Mouse (Mus musculus) neural tube, embryonic 13.5 days (tissue): Measurements from ENCODE around the gene Kcnq2. TPM values are rescaled to one million over a fixed set of nuclear protein-coding genes. Genes with fewer than 3 reads are reported as not detected.

Source experiments
- ATAC-seq: fragments of 200-750 bp; cut with Nextera tagmentation; 2 replicates; pipeline ENCODE4 v1.8.0; 2017; ENCODE audit warnings: low read depth, mild to moderate bottlenecking, moderate TSS enrichment, moderate library complexity
- H3K27ac ChIP-seq: fragments of 300-500 bp; sonication (generic); replicated peaks from 2 replicates; pipeline ENCODE4 v1.5.1; 2015; ENCODE audit warnings: moderate library complexity, mild to moderate bottlenecking, inconsistent platforms
- H3K27me3 ChIP-seq: fragments of 300-500 bp; sonication (generic); 2 replicates; pipeline ENCODE4 v1.6.1; 2015; ENCODE audit warnings: mild to moderate bottlenecking, inconsistent platforms
- H3K36me3 ChIP-seq: fragments of 300-500 bp; sonication (generic); 2 replicates; pipeline ENCODE4 v1.6.1; 2015; ENCODE audit warnings: mild to moderate bottlenecking, inconsistent platforms
- H3K4me1 ChIP-seq: fragments of 300-500 bp; sonication (generic); replicated peaks from 2 replicates; pipeline ENCODE4 v1.6.1; 2015; ENCODE audit warnings: inconsistent platforms
- H3K4me2 ChIP-seq: fragments of 300-500 bp; sonication (generic); 2 replicates; pipeline ENCODE4 v1.6.1; 2015; ENCODE audit warnings: inconsistent platforms, mild to moderate bottlenecking, moderate library complexity
- H3K4me3 ChIP-seq: fragments of 300-500 bp; sonication (generic); 2 replicates; pipeline ENCODE4 v1.5.1; 2015; ENCODE audit warnings: mild to moderate bottlenecking, inconsistent platforms
- H3K9ac ChIP-seq: fragments of 300-500 bp; sonication (generic); 2 replicates; pipeline ENCODE4 v1.6.1; 2015; ENCODE audit warnings: moderate library complexity, mild to moderate bottlenecking, inconsistent platforms
- H3K9me3 ChIP-seq: fragments of 300-500 bp; sonication (generic); 2 replicates; pipeline ENCODE4 v1.6.1; 2016; ENCODE audit warnings: inconsistent platforms
- WGBS: fragments of 180-500 bp; shearing (Covaris S2); methylation state at CpG from one replicate; pipeline ENCODE4 v1.1.7; 2015; 5-methylcytosine and 5-hydroxymethylcytosine counted together
- polyA plus RNA-seq: library from polyadenylated mRNA; unstranded; fragments of >200 nt; fragmentation: Nextera tagmentation; extraction: Ambion mirVana; gene quantifications from 2 replicates; pipeline ENCODE4 v1.2.1, GENCODE M21; 2015

Gene Kcnq2
- polyA plus RNA-seq, 1 experiment from 2014 or later: 43.9 TPM

- Histone ChIP-seq H3K27me3 (no peaks in the 10 kb centered on the region), H3K9ac (no peak overlapping the region)
Observed at GRCm38 (mm10) chr2:181033310-181033709, 101.8 kb downstream of the Kcnq2 start.

GRCm38 (mm10) chr2:181032407-181032806 is 102.7 kb downstream of the Kcnq2 start:
- peaks cover 59% of the 10 kb centered on the region for H3K36me3 ChIP-seq
- H3K4me1 ChIP-seq: peaks cover 46% of the 10 kb centered on the region
- H3K27ac ChIP-seq: no peak overlapping the region
- H3K27me3 ChIP-seq: no peaks in the 10 kb centered on the region
- H3K4me2 ChIP-seq: no peak overlapping the region
- ATAC-seq: no peak
- no peaks in the 10 kb centered on the region for H3K9me3 ChIP-seq
- H3K4me3 ChIP-seq: no peak overlapping the region
- H3K9ac ChIP-seq: no peak overlapping the region
- WGBS: 50% methylated on average over 5 of the region's 5 CpGs

More at GRCm38 (mm10) chr2:181033310-181033709, 101.8 kb downstream of the Kcnq2 start:
- H3K36me3 ChIP-seq: peaks cover 50% of the 10 kb centered on the region
- H3K9me3 ChIP-seq: no peaks in the 10 kb centered on the region
- 52% methylated on average over 6 of the region's 6 CpGs for WGBS
- H3K4me1 ChIP-seq: peaks cover 50% of the 10 kb centered on the region
- H3K4me2 ChIP-seq: no peak overlapping the region
- ATAC-seq: no peak
- H3K4me3 ChIP-seq: no peak overlapping the region
- no peak overlapping the region for H3K27ac ChIP-seq

GRCm38 (mm10) chr2:181031406-181031934 is 103.6 kb downstream of the Kcnq2 start:
- Histone ChIP-seq H3K4me2 (no peak overlapping the region), H3K4me3 (no peak overlapping the region), H3K4me1 (peaks cover 46% of the 10 kb centered on the region), H3K9ac (no peak overlapping the region), H3K36me3 (peaks cover 67% of the 10 kb centered on the region), H3K9me3 (no peaks in the 10 kb centered on the region), H3K27ac (no peak overlapping the region), H3K27me3 (no peaks in the 10 kb centered on the region)
- no peak for ATAC-seq
- 83% methylated on average over 11 of the region's 11 CpGs for WGBS

Other genes starting within 250 kb of the Kcnq2 start
- gene Ythdf1, start 214.4 kb downstream of the Kcnq2 start, polyA plus RNA-seq: 50.7 and 55.9 TPM in 2 replicates
- 0.43 and 0.60 TPM in 2 replicates for gene Birc7, start 206.3 kb downstream of the Kcnq2 start, polyA plus RNA-seq
- 88.1 and 106 TPM in 2 replicates for gene Nkain4, start 180.6 kb downstream of the Kcnq2 start, polyA plus RNA-seq
- gene Arfgap1, start 168.1 kb downstream of the Kcnq2 start, polyA plus RNA-seq: 106 and 108 TPM in 2 replicates
- 0.62 and 1.2 TPM in 2 replicates for gene Col20a1, start 148.8 kb downstream of the Kcnq2 start, polyA plus RNA-seq
- gene Chrna4, start 91.8 kb downstream of the Kcnq2 start, polyA plus RNA-seq: 42.9 and 43.0 TPM in 2 replicates
- gene Eef1a2, start 21.7 kb upstream of the Kcnq2 start, polyA plus RNA-seq: 7.7 and 8.9 TPM in 2 replicates
- gene Ppdpf, start 51.9 kb upstream of the Kcnq2 start, polyA plus RNA-seq: 331 and 431 TPM in 2 replicates
- not detected in 2 replicates for gene Ptk6, start 67.5 kb upstream of the Kcnq2 start, polyA plus RNA-seq
- 0.14 and 0.22 TPM in 2 replicates for gene Srms, start 77.9 kb upstream of the Kcnq2 start, polyA plus RNA-seq
- not detected in 2 replicates for gene Fndc11, start 84.7 kb upstream of the Kcnq2 start, polyA plus RNA-seq
- 0.22 and 0.32 TPM in 2 replicates for gene Helz2, start 106.7 kb upstream of the Kcnq2 start, polyA plus RNA-seq
- 15.1 and 15.4 TPM in 2 replicates for gene Gmeb2, start 152.7 kb upstream of the Kcnq2 start, polyA plus RNA-seq
- 1,090 and 1,260 TPM in 2 replicates for gene Stmn3, start 179.2 kb upstream of the Kcnq2 start, polyA plus RNA-seq
- gene Rtel1, start 184.4 kb upstream of the Kcnq2 start, polyA plus RNA-seq: 28.8 and 30.1 TPM in 2 replicates
- gene Zgpat, start 229.6 kb upstream of the Kcnq2 start, polyA plus RNA-seq: 61.4 and 67.4 TPM in 2 replicates
- 82.6 and 85.9 TPM in 2 replicates for gene Arfrp1, start 230.1 kb upstream of the Kcnq2 start, polyA plus RNA-seq
- 41.3 and 41.4 TPM in 2 replicates for gene Lime1, start 244.8 kb upstream of the Kcnq2 start, polyA plus RNA-seq